Mouse (Mus musculus) ES-Bruce4 (cell line): Measurements from ENCODE around the gene Ppm1e. TPM values are rescaled to one million over a fixed set of nuclear protein-coding genes. Genes with fewer than 3 reads are reported as not detected.

Source experiments
- H3K27ac ChIP-seq: 2 replicates; pipeline ENCODE4 v1.5.1; 2012; ENCODE audit warnings: low read length, inconsistent platforms; ENCODE audit not compliant: insufficient read depth
- H3K27me3 ChIP-seq: 2 replicates; pipeline ENCODE4 v1.6.1; 2012; ENCODE audit warnings: mild to moderate bottlenecking, low read length, inconsistent platforms; ENCODE audit not compliant: control insufficient read depth, poor library complexity, insufficient read depth, severe bottlenecking
- H3K36me3 ChIP-seq: 2 replicates; pipeline ENCODE4 v1.6.1; 2012; ENCODE audit warnings: inconsistent platforms, mild to moderate bottlenecking, low read length, moderate library complexity; ENCODE audit not compliant: control insufficient read depth, poor library complexity, insufficient read depth, severe bottlenecking
- H3K4me1 ChIP-seq: one replicate; pipeline ENCODE4 v1.8.1; 2011; ENCODE audit warnings: low read length; ENCODE audit not compliant: control insufficient read depth, insufficient read depth
- H3K4me3 ChIP-seq: 2 replicates; pipeline ENCODE4 v1.5.1; 2011; ENCODE audit warnings: low read depth, mild to moderate bottlenecking, low read length
- H3K9ac ChIP-seq: 2 replicates; pipeline ENCODE4 v1.6.1; 2012; ENCODE audit warnings: low read depth, mild to moderate bottlenecking, inconsistent platforms; ENCODE audit not compliant: poor library complexity, severe bottlenecking
- H3K9me3 ChIP-seq: replicated peaks from 2 replicates; pipeline ENCODE4 v1.6.1; 2012; ENCODE audit warnings: mild to moderate bottlenecking, low read length, inconsistent platforms; ENCODE audit not compliant: control insufficient read depth, poor library complexity, insufficient read depth, severe bottlenecking
- CTCF ChIP-seq: IDR thresholded peaks from one replicate; pipeline ENCODE4 v1.8.1; 2011; ENCODE audit warnings: low read depth, low read length
- EP300 ChIP-seq: IDR thresholded peaks from 2 replicates; pipeline ENCODE4 v1.6.1; 2011; ENCODE audit warnings: low read depth, low read length; ENCODE audit not compliant: insufficient read depth
- POLR2A ChIP-seq: IDR thresholded peaks from one replicate; pipeline ENCODE4 v1.8.1; 2011; ENCODE audit warnings: low read length; ENCODE audit not compliant: insufficient read depth
- polyA plus RNA-seq: library from polyadenylated mRNA; stranded (reverse); fragments of >200 nt; gene quantifications from 2 replicates; pipeline ENCODE4 v1.2.4, GENCODE M21; 2011; ENCODE audit warnings: low read depth; ENCODE audit not compliant: missing spikeins, insufficient read depth, insufficient read length

Ppm1e gene
- polyA plus RNA-seq, 1 experiment: 1.4 TPM

DNA sequence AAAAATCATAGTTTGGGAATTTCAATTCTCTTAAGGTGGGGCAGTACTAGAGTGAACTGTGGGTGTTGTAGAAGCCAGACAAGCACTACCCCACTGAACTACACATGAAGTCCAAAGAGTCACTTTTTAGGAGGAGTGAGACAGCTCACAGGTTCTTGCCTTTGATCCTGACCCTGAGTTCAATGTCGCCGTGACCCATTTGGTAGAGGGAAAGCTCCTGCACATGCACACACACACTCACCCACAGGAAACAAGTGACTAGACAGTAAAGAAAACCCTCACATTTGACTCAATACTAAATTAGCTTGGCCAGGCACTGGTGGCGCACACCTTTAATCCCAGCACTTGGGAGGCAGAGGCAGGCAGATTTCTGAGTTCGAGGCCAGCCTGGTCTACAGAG lies 25.7 kb upstream of the Ppm1e start:
- H3K4me3 ChIP-seq: no peak overlapping the region
- H3K36me3 ChIP-seq: peaks cover 7% of the 10 kb centered on the region
- TF ChIP-seq POLR2A: no peak
- TF ChIP-seq CTCF: no peak
- TF ChIP-seq EP300: no peak
- H3K27me3 ChIP-seq: no peaks in the 10 kb centered on the region
- H3K27ac ChIP-seq: no peak overlapping the region
- no peaks in the 10 kb centered on the region for H3K4me1 ChIP-seq
- no peak overlapping the region for H3K9ac ChIP-seq
- H3K9me3 ChIP-seq: no peaks in the 10 kb centered on the region

DNA sequence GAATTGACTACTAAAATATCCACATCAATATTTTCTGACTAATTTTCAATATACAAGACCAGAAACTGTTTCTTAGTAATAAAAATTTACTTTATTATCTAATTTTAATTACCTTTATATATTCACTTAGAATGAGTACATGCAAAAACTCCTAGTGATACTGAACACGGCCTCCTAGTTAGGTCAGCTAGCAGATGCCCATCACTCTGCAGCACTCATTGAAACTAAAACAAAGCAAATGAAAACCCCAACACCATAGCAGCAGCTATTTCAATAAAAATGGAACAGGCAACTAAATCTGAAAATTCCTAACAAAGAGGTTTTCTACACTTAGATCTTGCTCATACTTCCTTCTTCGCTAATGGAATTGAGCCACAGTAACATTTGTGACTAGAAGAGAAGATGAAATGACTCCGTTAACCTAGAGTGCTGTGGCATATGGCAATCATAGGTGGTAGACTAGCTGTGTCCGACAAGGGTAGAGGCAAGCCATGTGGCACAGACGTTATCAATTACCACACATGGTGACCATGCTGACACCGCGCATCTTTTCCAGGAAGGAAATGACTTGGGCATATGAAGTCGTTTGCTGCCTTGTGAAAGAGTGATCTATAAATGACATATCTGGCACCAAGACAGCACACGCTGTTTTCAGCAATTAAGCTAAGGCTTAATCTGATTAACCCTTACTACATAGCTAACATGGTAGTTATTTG lies 9.2 kb upstream of the Ppm1e start:
- H3K9ac ChIP-seq: no peak overlapping the region
- H3K27me3 ChIP-seq: no peaks in the 10 kb centered on the region; the same call in 1 of the 2 replicates
- no peak for TF ChIP-seq POLR2A
- no peak for TF ChIP-seq CTCF
- no peaks in the 10 kb centered on the region for H3K36me3 ChIP-seq
- H3K27ac ChIP-seq: no peak overlapping the region
- H3K4me3 ChIP-seq: no peak overlapping the region
- H3K9me3 ChIP-seq: no peaks in the 10 kb centered on the region; the same call in 1 of the 2 replicates
- no peaks in the 10 kb centered on the region for H3K4me1 ChIP-seq

DNA sequence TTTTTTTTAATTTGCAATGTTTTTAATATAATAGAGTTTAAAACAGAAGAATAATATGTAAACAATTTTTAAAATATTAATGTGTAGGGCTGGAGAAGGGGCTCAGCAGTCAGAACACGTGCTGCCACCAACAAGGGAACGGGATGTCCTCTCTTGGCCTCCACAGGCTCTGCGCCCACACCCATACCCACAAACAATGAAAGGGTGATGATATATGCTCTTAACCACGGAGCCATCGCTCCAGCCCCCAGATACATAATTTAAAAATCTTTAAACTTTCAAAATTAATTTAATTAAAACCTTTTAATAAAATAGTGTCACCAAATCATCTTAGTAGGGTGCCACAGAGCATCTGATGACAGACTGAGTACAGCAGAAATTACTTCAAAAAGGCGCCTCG lies 8.2 kb upstream of the Ppm1e start:
- Histone ChIP-seq H3K4me1 (no peaks in the 10 kb centered on the region), H3K9me3 (no peaks in the 10 kb centered on the region; the same call in 1 of the 2 replicates), H3K27ac (no peak overlapping the region), H3K27me3 (no peaks in the 10 kb centered on the region; the same call in 1 of the 2 replicates), H3K9ac (no peak overlapping the region), H3K4me3 (no peak overlapping the region), H3K36me3 (no peaks in the 10 kb centered on the region)
- TF ChIP-seq EP300: no peak
- no peak for TF ChIP-seq CTCF
- TF ChIP-seq POLR2A: no peak

DNA sequence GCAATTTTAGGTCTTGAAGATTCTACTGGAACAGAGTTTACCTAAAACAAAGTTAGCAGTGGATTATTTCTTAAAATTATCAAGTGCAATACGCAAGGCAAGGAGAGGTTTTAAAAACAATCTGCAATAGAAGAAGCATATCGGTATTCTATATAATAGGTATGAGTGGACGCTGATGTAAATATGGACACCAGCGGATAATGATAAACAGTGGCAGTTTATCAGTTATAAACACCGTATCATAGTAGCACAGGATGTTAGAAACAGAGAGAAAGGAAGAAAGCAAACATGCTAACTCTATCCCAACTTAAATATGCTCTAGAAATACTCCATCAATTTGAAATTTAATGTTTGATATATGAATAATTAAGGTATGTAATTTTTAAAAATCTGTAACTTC lies 6.3 kb upstream of the Ppm1e start:
- TF ChIP-seq CTCF (no peak), POLR2A (no peak), EP300 (no peak)
- Histone ChIP-seq H3K27me3 (no peaks in the 10 kb centered on the region), H3K9ac (no peak overlapping the region), H3K4me3 (no peak overlapping the region), H3K36me3 (no peaks in the 10 kb centered on the region), H3K4me1 (no peaks in the 10 kb centered on the region), H3K9me3 (no peaks in the 10 kb centered on the region; the same call in 1 of the 2 replicates), H3K27ac (no peak overlapping the region)

DNA sequence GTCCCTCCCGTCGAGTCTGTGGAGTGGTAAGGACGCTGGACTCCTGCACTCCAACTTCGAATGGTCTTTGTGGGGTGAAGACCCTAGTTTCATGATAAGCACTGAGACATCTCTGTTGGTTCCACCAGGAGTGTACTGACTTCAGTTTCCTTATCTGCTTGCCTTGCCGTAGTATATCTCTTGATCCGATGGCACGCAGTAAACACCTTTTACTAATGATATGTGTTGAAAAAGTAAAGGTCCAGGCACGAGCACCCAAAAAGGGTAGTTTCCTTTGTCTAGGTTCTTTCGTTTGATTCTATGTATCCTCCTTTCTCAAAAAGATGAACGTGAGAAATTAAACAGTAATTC lies 414 bp upstream of the Ppm1e start:
- TF ChIP-seq CTCF (no peak), POLR2A (no peak), EP300 (no peak)
- Histone ChIP-seq H3K36me3 (no peaks in the 10 kb centered on the region), H3K4me3 (peak overlapping the region; percentile 61), H3K9me3 (no peaks in the 10 kb centered on the region; the same call in 1 of the 2 replicates), H3K27ac (no peak overlapping the region), H3K27me3 (peaks cover 13% of the 10 kb centered on the region), H3K9ac (no peak overlapping the region; the same call in 1 of the 2 replicates), H3K4me1 (no peaks in the 10 kb centered on the region)

DNA sequence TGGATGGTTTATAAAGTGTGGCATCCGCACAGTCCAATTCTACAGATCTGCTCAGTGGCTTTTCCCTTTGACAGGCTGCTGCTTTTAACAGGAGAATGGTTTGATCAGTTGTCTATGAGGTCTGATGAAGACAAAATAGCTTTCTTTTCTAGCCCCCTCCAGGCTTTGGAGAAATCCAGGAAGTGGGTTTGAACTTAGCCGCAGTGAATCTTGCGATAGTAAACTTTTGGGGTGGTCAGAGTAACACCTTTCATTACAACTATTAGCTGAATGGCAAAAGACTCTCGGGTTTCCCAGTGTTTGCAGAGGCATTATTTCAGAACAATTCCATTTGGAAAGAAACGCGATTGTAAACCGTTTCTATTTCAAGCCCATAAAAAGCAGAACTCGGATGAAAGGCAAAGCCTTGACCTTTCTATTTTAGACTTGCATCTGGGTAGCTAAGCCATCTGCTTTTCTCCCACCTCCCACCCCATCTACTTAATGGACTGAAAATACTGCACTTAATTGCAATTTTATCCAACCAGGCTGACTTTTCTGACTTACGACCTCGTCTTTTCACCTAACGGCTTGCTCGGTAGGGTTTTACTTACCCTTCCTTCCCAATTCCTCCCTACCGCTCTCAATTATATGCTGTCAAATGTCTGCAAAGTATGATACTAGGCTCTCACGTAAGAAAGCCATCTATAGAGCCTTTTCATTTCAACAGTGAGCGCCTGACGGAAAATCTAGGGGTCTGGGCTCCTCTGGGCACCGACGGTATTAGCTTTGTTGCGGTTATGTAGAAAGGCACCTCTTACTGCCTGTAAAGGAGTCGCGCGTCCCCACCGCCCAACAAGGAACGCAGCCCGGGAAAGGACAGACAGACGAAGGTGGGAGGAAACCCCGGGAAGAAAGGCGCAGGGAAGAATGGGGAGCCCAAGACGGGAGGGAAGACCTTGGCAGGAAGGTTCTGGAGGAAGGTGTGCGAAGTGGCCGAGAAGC lies 1.2 kb downstream of the Ppm1e start:
- Histone ChIP-seq H3K36me3 (no peaks in the 10 kb centered on the region), H3K9me3 (no peaks in the 10 kb centered on the region), H3K4me3 (peak overlapping the region; percentile 83), H3K27ac (no peak overlapping the region), H3K27me3 (peaks cover 13% of the 10 kb centered on the region), H3K4me1 (no peaks in the 10 kb centered on the region), H3K9ac (peak overlapping the region; percentile 83)
- no peak for TF ChIP-seq POLR2A
- no peak for TF ChIP-seq EP300
- TF ChIP-seq CTCF: no peak
